Mouse (Mus musculus) NIH3T3 (cell line): ENCODE measurements at regions not wholly inside any gene's neighbourhood (a gene's known extent, or its start where the extent isn't known, plus 50 kb on each side); places are given as distances from the start of the nearest gene placed in this dataset.

Source experiments
- DNase-seq: peaks from one replicate; pipeline ENCODE4 v3.0.0-alpha.2; 2012; ENCODE audit warnings: low read depth

DNA sequence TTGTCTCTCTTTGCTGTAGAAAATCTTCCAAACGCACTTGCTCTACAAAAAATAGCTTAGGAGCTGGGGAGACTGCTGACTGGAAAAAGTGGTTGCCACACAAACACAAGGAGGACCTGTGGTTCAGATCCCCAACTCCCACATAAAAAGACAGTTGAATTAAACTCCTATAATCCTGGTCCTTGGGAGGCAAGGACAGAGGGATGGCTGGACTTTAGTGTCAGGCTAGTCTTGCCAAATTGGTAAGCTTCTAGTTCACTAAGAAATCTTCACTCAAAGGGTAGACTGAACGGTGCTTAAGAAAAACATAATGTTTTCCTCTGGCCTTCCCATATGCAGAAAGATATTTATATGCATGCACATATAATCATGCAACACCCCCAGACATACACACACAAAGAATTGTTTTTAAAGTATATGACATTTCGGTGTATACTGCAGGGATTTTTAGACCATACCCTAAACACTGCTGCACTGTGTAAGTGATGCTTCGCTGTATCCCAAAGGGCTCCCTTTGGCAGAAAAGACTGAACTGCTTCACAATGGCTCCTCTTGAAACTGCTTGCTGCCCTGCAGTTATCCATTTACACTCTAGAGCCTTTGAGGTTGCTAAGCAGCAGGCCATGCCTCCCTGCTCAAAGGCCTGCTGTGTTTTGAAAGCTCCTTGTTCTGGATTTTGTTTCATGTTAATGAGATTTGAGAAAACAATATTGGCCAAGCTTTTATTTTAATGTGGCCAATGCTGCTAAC is 1299.3 kb downstream of the Zfp704 start:
- no peak for DNase-seq

DNA sequence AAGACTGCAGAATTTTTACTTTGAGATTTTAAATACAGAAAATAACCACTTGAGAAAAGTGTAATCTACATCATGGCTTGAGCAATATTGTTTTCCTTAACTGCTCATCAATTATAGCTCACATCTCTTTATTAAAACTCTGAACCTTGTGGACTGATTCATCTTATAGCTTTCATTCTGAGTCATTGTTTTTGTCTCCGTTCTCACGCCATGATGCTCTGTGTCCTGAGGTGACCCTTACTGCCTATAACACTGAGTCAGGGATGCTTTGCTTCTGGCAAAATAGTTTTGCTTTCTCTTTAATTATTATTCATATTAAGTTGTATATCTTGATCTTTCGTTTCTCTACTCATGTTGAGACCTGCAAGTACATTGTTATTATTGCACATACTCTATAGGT is 1302.6 kb downstream of the Zfp704 start:
- peak; percentile 68 for DNase-seq

- peak; percentile 32 for DNase-seq
These were observed 1305.1 kb downstream of the Zfp704 start for GRCm38 (mm10) chr3:8304784-8305183.

- peak; percentile 71 for DNase-seq
These were observed 1316.8 kb downstream of the Zfp704 start for GRCm38 (mm10) chr3:8293036-8293435.

DNA sequence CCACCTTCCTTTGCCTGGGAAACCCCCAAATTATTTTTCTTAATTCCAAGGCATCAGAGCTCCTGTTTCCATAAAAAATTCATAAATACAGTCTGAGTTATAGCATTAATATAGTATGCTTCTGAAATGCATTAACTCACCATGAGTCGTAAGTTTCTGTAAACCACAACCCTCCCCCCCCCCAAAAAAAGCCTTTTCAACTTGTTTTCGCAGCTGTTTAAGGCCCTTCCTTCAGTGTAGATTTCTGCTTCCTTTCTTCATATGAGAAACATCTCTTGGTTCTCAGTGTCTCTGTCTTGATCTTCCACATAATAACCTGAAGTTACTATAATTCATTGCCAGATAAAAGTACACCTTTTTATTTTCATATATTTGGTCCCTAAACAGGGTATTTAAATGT is 1320.3 kb downstream of the Zfp704 start:
- DNase-seq, result peak; percentile 56

- peak; percentile 20 for DNase-seq
These were observed 1321.4 kb downstream of the Zfp704 start for GRCm38 (mm10) chr3:8288437-8288836.

DNA sequence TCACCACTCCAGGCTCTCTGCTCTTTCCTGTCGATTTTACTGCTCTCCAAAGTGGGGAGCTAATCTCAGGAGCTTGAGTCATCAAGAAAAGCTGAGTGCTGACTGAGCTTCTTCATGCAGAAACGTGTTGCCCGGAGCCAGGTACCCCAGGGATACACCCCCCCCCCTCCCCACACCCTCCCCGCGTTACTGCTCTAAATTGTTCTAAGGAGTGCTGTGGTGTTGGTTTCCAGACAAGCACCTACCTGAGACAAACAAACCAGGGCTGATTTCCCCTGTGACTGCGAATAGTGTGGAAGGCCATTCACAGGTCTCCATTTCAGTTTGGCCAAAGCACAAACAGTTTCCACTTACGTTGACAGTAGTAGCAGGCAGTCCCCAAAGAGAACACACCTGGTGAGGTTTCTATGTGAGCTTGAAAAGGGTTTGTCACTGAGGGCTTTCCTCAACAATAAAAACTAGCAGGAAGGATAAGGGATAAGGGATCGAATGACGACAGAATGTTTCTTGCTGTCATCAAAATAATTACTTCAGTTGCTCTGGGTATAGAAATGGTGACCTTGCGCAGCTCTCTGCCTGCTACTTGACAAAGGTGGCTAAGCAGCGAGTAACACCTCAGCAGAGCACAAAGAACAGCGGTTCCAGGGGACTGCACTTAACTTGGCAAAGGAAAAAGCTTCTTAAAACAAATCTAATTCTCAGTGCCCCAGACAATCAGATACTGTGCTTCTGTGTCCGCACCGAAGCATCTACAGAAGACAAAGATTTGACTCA is 1325.0 kb downstream of the Zfp704 start:
- no peak for DNase-seq

GRCm38 (mm10) chr3:8282411-8282810 is 1327.5 kb downstream of the Zfp704 start:
- DNase-seq, result no peak

GRCm38 (mm10) chr3:8276661-8277060 is 1333.2 kb downstream of the Zfp704 start:
- DNase-seq, result no peak

DNA sequence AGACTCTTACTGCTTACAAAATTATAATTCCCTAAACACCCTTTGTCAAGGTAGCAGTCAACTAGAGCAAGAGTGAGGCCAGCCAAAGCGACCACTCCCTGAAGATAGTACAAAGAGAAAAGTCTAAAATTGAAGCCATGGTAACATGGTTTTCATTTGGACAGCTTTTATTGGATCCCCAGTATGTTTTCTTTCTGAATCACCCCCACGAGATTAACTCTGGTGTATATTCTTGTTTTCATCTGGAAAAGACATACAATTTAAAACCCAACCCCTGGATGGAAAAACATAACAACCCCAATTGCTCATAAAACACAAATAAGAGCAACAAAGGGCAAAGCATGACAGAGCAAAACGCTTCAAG is 1339.0 kb downstream of the Zfp704 start:
- DNase-seq, result peak; percentile 50

DNA sequence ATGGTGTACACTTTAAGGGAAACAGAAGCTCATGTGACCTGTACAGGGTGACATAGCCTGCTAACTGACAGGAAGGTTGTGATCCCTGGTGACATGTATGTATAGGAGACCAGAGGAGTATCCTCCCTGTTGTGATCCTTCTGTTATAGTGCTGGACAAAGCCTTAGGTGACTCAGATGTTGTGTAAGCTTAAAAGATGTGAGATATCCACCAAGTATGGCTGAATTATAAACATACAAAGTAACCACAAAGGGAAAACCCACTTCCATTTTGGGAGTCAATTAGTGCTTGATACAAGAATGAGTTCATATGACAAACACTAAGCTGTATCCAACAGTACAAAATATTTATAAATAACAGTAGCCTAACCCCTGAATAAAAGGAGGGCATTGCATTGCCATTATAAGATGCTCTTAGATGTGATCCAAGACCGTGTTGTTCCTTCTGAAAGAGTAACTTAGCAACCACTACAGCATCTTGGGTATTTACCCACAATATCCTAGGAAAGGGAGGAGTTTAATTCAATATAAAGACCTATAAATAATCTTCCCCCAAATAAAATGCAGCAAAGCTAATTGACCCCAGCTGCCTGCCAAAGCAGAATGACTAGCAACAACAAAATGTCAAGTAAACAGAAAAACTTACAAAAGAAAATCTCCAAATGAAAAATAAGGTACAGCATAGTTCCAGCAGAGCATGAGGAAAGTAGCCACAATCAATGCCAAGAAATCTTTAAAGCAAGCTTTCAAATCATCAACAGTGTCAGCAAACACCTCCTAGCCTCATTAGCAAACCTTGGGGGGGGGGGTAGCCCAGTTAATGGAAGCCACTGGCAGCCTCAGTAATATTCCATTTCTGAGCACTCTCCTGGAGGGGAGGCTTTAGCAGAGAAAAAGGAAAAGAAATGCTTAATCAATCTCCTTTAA is 1339.6 kb downstream of the Zfp704 start:
- DNase-seq, result peak; percentile 51

DNA sequence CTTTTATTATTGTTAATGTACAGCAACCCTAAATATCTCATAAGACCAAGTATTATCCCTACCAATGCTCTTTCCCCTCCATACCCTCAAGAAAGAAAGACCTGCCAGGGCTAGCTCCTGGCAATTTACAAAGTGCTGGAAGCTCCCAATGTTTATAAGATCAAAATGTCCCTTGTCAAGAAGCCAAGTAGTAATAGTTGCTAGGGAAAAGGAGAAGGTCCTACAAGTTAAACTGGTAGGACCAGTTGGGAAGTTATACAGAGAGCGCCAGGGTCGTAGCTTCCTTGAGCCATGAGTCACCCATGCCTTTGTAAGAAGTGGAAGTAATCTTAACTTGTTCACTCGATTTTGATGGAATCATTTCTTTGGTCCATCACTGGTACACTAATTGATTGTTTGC is 1344.1 kb downstream of the Zfp704 start:
- no peak for DNase-seq

GRCm38 (mm10) chr3:8264366-8265033 is 1345.4 kb downstream of the Zfp704 start:
- DNase-seq, result no peak

- no peak for DNase-seq
These were observed 1352.6 kb downstream of the Zfp704 start for GRCm38 (mm10) chr3:8257293-8257692.

GRCm38 (mm10) chr3:8252311-8252710 is 1357.6 kb downstream of the Zfp704 start:
- DNase-seq, result peak; percentile 35

DNA sequence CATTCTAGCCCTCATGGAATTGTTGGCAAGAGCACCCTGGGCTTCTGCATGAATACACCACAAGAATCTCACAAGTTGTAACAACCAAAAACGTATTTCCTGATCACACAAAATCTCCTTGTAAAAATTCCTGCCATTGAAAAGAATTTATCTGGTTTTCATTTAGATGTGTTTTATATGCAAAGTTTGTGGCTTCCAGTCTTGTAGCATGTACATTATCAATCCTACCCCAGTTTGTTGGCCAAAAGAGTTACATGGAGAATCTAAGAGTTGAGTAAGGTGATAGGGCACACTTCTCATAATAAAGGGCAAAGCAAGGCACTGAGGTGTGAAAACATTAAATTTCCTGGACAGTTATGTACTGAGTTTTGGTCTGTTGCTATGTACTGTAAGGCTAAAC is 1361.0 kb downstream of the Zfp704 start:
- DNase-seq, result no peak

- DNase-seq, result peak; percentile 44
These were observed 1364.1 kb downstream of the Zfp704 start for GRCm38 (mm10) chr3:8245822-8246221.

- peak; percentile 69 for DNase-seq
These were observed 1364.6 kb downstream of the Zfp704 start for GRCm38 (mm10) chr3:8245195-8245789.

DNA sequence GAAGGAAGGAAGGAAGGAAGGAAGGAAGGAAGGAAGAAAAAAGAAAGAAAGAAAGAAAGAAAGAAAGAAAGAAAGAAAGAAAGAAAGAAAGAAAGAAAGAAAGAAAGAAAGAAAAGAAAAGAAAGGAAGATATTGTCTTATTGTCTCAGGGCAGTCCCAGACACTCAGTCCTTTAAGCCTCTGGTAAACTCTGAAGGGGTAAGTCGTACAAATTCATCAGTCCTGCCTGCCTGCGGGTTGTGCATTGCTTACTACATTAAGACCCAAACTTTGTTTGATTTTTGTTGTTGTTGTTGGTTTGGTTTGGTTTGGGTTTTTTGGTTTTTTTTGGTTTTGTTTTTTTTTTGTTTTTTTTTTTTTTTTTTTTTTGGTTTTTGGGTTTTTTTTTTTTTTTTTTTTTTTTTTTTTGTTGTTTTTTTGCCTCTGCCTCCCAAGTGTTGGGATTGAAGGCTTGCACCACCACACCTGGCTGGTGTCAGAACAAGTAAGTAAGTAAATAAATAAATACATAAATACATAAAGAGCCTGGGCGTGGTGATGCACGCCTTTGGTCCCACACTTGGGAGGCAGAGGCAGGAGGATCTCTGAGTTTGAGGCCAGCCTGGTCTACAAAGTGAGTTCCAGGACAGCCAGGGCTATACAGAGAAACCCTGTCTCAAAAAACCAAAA is 1365.2 kb downstream of the Zfp704 start:
- peak; percentile 64 for DNase-seq

GRCm38 (mm10) chr3:8206623-8207404 is 1403.1 kb downstream of the Zfp704 start:
- DNase-seq, result no peak
